Mouse (Mus musculus) heart, embryonic 11.5 days (tissue): ENCODE measurements around the gene Sephs2. TPM values are rescaled to one million over a fixed set of nuclear protein-coding genes. Genes with fewer than 3 reads are reported as not detected.

Experiments used
- ATAC-seq: fragments of 200-750 bp; cut with Nextera tagmentation; replicated peaks from 2 replicates; pipeline ENCODE4 v1.8.0; 2017; ENCODE audit warnings: moderate library complexity; ENCODE audit not compliant: insufficient number of reproducible peaks, low FRiP score, low TSS enrichment
- H3K27ac ChIP-seq: fragments of 300-500 bp; sonication (generic); 2 replicates; pipeline ENCODE4 v1.5.1; 2014; ENCODE audit warnings: mild to moderate bottlenecking, low read depth, low read length
- H3K27me3 ChIP-seq: fragments of 300-500 bp; sonication (generic); 2 replicates; pipeline ENCODE4 v1.6.1; 2014; ENCODE audit warnings: mild to moderate bottlenecking, low read length, mixed read lengths; ENCODE audit not compliant: control insufficient read depth, insufficient read depth
- H3K36me3 ChIP-seq: fragments of 300-500 bp; sonication (generic); 2 replicates; pipeline ENCODE4 v1.6.1; 2014; ENCODE audit warnings: mild to moderate bottlenecking, low read length, moderate library complexity, mixed read lengths; ENCODE audit not compliant: control insufficient read depth, insufficient read depth
- H3K4me1 ChIP-seq: fragments of 300-500 bp; sonication (generic); 2 replicates; pipeline ENCODE4 v1.6.1; 2014; ENCODE audit warnings: low read length; ENCODE audit not compliant: control insufficient read depth, insufficient read depth
- H3K4me2 ChIP-seq: fragments of 300-500 bp; sonication (generic); 2 replicates; pipeline ENCODE4 v1.6.1; 2014; ENCODE audit warnings: mild to moderate bottlenecking, moderate library complexity
- H3K4me3 ChIP-seq: fragments of 300-500 bp; sonication (generic); 2 replicates; pipeline ENCODE4 v1.5.1; 2014; ENCODE audit warnings: low read depth, low read length
- H3K9ac ChIP-seq: fragments of 300-500 bp; sonication (generic); 2 replicates; pipeline ENCODE4 v1.6.1; 2014; ENCODE audit warnings: mild to moderate bottlenecking, low read depth, low read length, moderate library complexity
- H3K9me3 ChIP-seq: fragments of 300-500 bp; sonication (generic); replicated peaks from 2 replicates; pipeline ENCODE4 v1.6.1; 2016; ENCODE audit warnings: low read length; ENCODE audit not compliant: control insufficient read depth
- WGBS: fragments of 180-500 bp; shearing (Covaris S2); extraction: QIAGEN DNeasy Blood & Tissue Kit; methylation state at CpG from one replicate; pipeline ENCODE4 v1.1.7; 2014; ENCODE audit not compliant: insufficient replicate concordance; 5-methylcytosine and 5-hydroxymethylcytosine counted together
- polyA plus RNA-seq: library from polyadenylated mRNA; unstranded; fragments of >200 nt; fragmentation: Nextera tagmentation; extraction: Ambion mirVana; gene quantifications from 2 replicates; pipeline ENCODE4 v1.2.1, GENCODE M21; 2014

Gene Sephs2
- polyA plus RNA-seq, 1 experiment from 2014 or later = 87.8 TPM

DNA sequence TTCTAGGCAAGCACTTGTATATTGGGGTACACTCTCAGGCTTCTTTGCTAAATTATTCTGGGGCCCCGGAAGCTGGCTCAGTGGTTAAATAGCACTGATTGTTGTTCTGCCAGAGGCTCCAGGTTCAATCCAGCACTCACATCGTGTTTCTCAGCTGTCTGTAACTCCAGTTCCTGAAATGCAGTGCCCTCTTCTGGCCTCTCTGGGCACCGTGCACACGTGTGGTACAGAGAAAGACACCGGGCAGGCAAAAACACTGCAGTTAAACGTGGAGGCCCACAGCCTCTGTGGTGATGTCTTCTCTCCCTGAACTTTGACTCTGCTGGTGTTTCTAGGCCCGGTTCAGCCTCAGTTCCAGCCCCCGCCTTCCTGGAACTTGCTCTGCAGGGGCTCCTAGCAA, 4.5 kb upstream of the Sephs2 start:
- no peaks in the 10 kb centered on the region for H3K27me3 ChIP-seq
- no peaks in the 10 kb centered on the region; the same call in none of the 2 replicates for H3K4me1 ChIP-seq
- ATAC-seq = no peak
- no peak overlapping the region for H3K9ac ChIP-seq
- no peaks in the 10 kb centered on the region for H3K36me3 ChIP-seq
- no peak overlapping the region for H3K4me2 ChIP-seq
- no peak overlapping the region for H3K4me3 ChIP-seq
- 25% methylated on average over 8 of the region's 8 CpGs for WGBS
- no peak overlapping the region for H3K27ac ChIP-seq
- H3K9me3 ChIP-seq = no peaks in the 10 kb centered on the region

DNA sequence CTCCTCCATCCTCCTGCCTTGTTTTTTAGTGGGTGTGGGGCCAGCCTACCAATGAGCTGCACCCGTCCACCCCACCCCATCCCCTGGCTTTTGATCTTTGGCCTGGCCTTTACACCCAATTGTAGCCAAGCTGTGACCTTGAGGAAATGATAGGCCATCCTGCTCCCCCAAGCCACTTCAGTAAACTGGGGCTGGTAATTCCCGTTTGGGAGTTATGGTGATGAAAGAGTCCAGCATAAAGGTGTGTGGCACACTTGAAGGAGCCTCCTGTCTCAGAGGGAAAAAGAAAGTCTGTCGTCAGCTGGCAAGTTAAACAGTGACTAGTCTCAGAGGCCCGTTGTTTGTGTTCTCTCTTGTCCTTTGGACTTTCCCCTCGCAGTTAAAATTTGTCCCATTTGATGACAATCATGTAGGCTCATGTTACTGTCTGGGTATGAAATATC, 2.7 kb upstream of the Sephs2 start:
- no peak overlapping the region for H3K27ac ChIP-seq
- no peak overlapping the region for H3K4me2 ChIP-seq
- no peaks in the 10 kb centered on the region for H3K27me3 ChIP-seq
- H3K4me1 ChIP-seq = peaks cover 11% of the 10 kb centered on the region
- no peak overlapping the region for H3K4me3 ChIP-seq
- no peak overlapping the region for H3K9ac ChIP-seq
- peaks cover 4% of the 10 kb centered on the region; the same call in 1 of the 2 replicates for H3K36me3 ChIP-seq
- no peak for ATAC-seq
- 72% methylated on average over 5 of the region's 5 CpGs for WGBS
- no peaks in the 10 kb centered on the region for H3K9me3 ChIP-seq

- H3K27ac ChIP-seq = peak overlapping the region; percentile 79
- peak; percentile 44 for ATAC-seq
- H3K36me3 ChIP-seq = peaks cover 7% of the 10 kb centered on the region
- no peaks in the 10 kb centered on the region for H3K27me3 ChIP-seq
- peak overlapping the region; percentile 81 for H3K4me3 ChIP-seq
- H3K9ac ChIP-seq = peak overlapping the region; percentile 92
- H3K4me2 ChIP-seq = peak overlapping the region; percentile 72
- WGBS = 12% methylated on average over 50 of the region's 50 CpGs
- no peaks in the 10 kb centered on the region; the same call in 1 of the 2 replicates for H3K9me3 ChIP-seq
- H3K4me1 ChIP-seq = peaks cover 11% of the 10 kb centered on the region
Observed at GRCm38 (mm10) chr7:127273118-127273923, 534 bp downstream of the Sephs2 start.

- peaks cover 11% of the 10 kb centered on the region for H3K4me1 ChIP-seq
- H3K27ac ChIP-seq = no peak overlapping the region
- ATAC-seq = no peak
- H3K4me2 ChIP-seq = peak overlapping the region; percentile 72
- no peak overlapping the region for H3K9ac ChIP-seq
- H3K4me3 ChIP-seq = peak overlapping the region; percentile 81; the same call in 1 of the 2 replicates
- WGBS = 93% methylated on average over 15 of the region's 15 CpGs
- no peaks in the 10 kb centered on the region; the same call in 1 of the 2 replicates for H3K9me3 ChIP-seq
- H3K36me3 ChIP-seq = peaks cover 7% of the 10 kb centered on the region
- no peaks in the 10 kb centered on the region for H3K27me3 ChIP-seq
Observed at GRCm38 (mm10) chr7:127272566-127272965, 1.3 kb downstream of the Sephs2 start.

GRCm38 (mm10) chr7:127271093-127271492, 2.8 kb downstream of the Sephs2 start:
- H3K9me3 ChIP-seq = no peaks in the 10 kb centered on the region; the same call in 1 of the 2 replicates
- peaks cover 7% of the 10 kb centered on the region for H3K36me3 ChIP-seq
- H3K4me3 ChIP-seq = no peak overlapping the region
- H3K4me2 ChIP-seq = no peak overlapping the region
- peaks cover 11% of the 10 kb centered on the region for H3K4me1 ChIP-seq
- no peak overlapping the region for H3K27ac ChIP-seq
- no peak overlapping the region for H3K9ac ChIP-seq
- ATAC-seq = no peak
- no peaks in the 10 kb centered on the region for H3K27me3 ChIP-seq
- 89% methylated on average over 4 of the region's 4 CpGs for WGBS

- no peak overlapping the region for H3K4me2 ChIP-seq
- H3K4me1 ChIP-seq = peaks cover 11% of the 10 kb centered on the region
- no peak overlapping the region for H3K4me3 ChIP-seq
- no peaks in the 10 kb centered on the region for H3K27me3 ChIP-seq
- no peaks in the 10 kb centered on the region; the same call in 1 of the 2 replicates for H3K9me3 ChIP-seq
- ATAC-seq = no peak
- no peak overlapping the region for H3K27ac ChIP-seq
- WGBS = 89% methylated on average over 5 of the region's 5 CpGs
- H3K9ac ChIP-seq = no peak overlapping the region
- peaks cover 7% of the 10 kb centered on the region for H3K36me3 ChIP-seq
Observed at GRCm38 (mm10) chr7:127270666-127271065, 3.2 kb downstream of the Sephs2 start.

DNA sequence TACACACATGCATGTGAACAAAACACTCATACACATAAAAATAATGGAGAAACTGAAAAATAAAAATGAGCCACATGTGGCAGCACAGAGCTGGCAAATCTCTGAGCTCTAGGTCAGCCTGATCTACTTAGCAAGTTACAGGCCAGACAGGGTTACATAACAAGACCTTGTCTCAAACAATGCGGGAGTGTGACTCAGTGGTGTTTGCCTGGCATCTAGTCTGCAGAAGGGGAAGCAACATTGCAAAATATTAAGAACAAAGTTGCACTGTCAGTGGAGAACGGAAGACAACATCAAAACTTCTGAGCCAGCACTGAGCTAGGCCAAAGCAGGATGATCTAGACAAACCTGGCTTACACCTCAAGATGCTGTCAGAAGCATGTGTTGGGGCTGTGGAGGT, 3.6 kb downstream of the Sephs2 start:
- no peaks in the 10 kb centered on the region for H3K27me3 ChIP-seq
- peaks cover 7% of the 10 kb centered on the region for H3K36me3 ChIP-seq
- H3K4me2 ChIP-seq = no peak overlapping the region
- H3K9me3 ChIP-seq = no peaks in the 10 kb centered on the region; the same call in 1 of the 2 replicates
- no peak overlapping the region for H3K4me3 ChIP-seq
- 84% methylated on average over 2 of the region's 2 CpGs for WGBS
- ATAC-seq = no peak
- peaks cover 11% of the 10 kb centered on the region for H3K4me1 ChIP-seq
- H3K27ac ChIP-seq = no peak overlapping the region
- H3K9ac ChIP-seq = no peak overlapping the region

GRCm38 (mm10) chr7:127263526-127263925, 10.3 kb downstream of the Sephs2 start:
- H3K27ac ChIP-seq = no peak overlapping the region
- no peaks in the 10 kb centered on the region for H3K27me3 ChIP-seq
- no peak overlapping the region for H3K4me2 ChIP-seq
- H3K9ac ChIP-seq = no peak overlapping the region
- H3K9me3 ChIP-seq = no peaks in the 10 kb centered on the region; the same call in 1 of the 2 replicates
- WGBS = 88% methylated on average over 3 of the region's 3 CpGs
- peaks cover 7% of the 10 kb centered on the region; the same call in 1 of the 2 replicates for H3K4me1 ChIP-seq
- no peaks in the 10 kb centered on the region for H3K36me3 ChIP-seq
- ATAC-seq = no peak
- no peak overlapping the region for H3K4me3 ChIP-seq
